Mouse (Mus musculus): ENCODE data around the gene Olfr1394. TPM values are rescaled to one million over a fixed set of nuclear protein-coding genes. Genes with fewer than 3 reads are reported as not detected.

Olfr1394 gene
- not detected for total RNA-seq (2023)

GRCm38 (mm10) chr11:49154077-49154476 is at the start of gene Olfr1394:
TSS of gene Olfr1394 (plus strand) at chr11:49154377.

GRCm38 (mm10) chr11:49114774-49115173 is 39.4 kb upstream of the Olfr1394 start, which contains the start of gene Olfr1396:
TSS of gene Olfr1396 (minus strand) at chr11:49114874.

GRCm38 (mm10) chr11:49141974-49142373 is 12.2 kb upstream of the Olfr1394 start, which contains the start of gene Olfr1395:
TSS of gene Olfr1395 (plus strand) at chr11:49142274.

GRCm38 (mm10) chr11:49186955-49187488 is 32.8 kb downstream of the Olfr1394 start, which contains the start of gene Btnl9:
TSS of gene Btnl9 (minus strand) at chr11:49187159.

GRCm38 (mm10) chr11:49203129-49203768 is 49.1 kb downstream of the Olfr1394 start, which contains the start of gene Zfp62:
TSS of gene Zfp62 (plus strand) at chr11:49203292.

Other genes with a start within 250 kb of the Olfr1394 start
- 10 to 100 TPM; 12.7 to 18.6 TPM for gene Psme2b, start 208.2 kb upstream of the Olfr1394 start, total RNA-seq (2023)
- gene Olfr56, start 175.5 kb upstream of the Olfr1394 start, total RNA-seq (2023), result under 1 TPM; 0.11 to 0.40 TPM
- gene 9930111J21Rik1, start 175.0 kb upstream of the Olfr1394 start, total RNA-seq (2023), result 10 to 100 TPM; 30.9 to 31.8 TPM
- gene Gm12185, start 162.2 kb upstream of the Olfr1394 start, total RNA-seq (2023), result 1 to 10 TPM; 1.4 to 1.6 TPM
- gene Tgtp1, start 160.2 kb upstream of the Olfr1394 start, total RNA-seq (2023), result 1 to 10 TPM in 1 of 2 experiments, under 1 TPM in 1; 0.40 to 1.4 TPM
- gene 9930111J21Rik2, start 103.1 kb upstream of the Olfr1394 start, total RNA-seq (2023), result 10 to 100 TPM; 40.2 to 41.2 TPM
- 1 to 10 TPM in 1 of 2 experiments, under 1 TPM in 1; 0.46 to 1.5 TPM for gene Tgtp2, start 90.2 kb upstream of the Olfr1394 start, total RNA-seq (2023)
- gene Ifi47, start 77.8 kb upstream of the Olfr1394 start, total RNA-seq (2023), result 10 to 100 TPM; 17.0 TPM
- gene Olfr1396, start 39.5 kb upstream of the Olfr1394 start, total RNA-seq (2023), result not detected
- gene Olfr1395, start 12.1 kb upstream of the Olfr1394 start, total RNA-seq (2023), result not detected
- gene Btnl9, start 32.8 kb downstream of the Olfr1394 start, total RNA-seq (2023), result 1 to 10 TPM; 2.1 to 2.4 TPM
- gene Zfp62, start 48.9 kb downstream of the Olfr1394 start, total RNA-seq (2023), result 10 to 100 TPM; 44.4 to 46.3 TPM
- gene Mgat1, start 89.8 kb downstream of the Olfr1394 start, total RNA-seq (2023), result 10 to 100 TPM; 69.3 to 81.5 TPM
- gene Olfr1393, start 123.9 kb downstream of the Olfr1394 start, total RNA-seq (2023), result under 1 TPM in 1 of 2 experiments, not detected in 1; 0.73 TPM
- not detected for gene Olfr1392, start 130.9 kb downstream of the Olfr1394 start, total RNA-seq (2023)
- not detected for gene Olfr10, start 150.4 kb downstream of the Olfr1394 start, total RNA-seq (2023)
- gene Olfr1391, start 168.4 kb downstream of the Olfr1394 start, total RNA-seq (2023), result not detected
- not detected for gene Olfr1390, start 180.8 kb downstream of the Olfr1394 start, total RNA-seq (2023)